Mouse (Mus musculus): Measurements from ENCODE around the gene Slc16a13. TPM values are rescaled to one million over a fixed set of nuclear protein-coding genes. Genes with fewer than 3 reads are reported as not detected.

Gene Slc16a13
- polyA plus RNA-seq, 1 experiment from 2014 or later, result 15.7 TPM

DNA sequence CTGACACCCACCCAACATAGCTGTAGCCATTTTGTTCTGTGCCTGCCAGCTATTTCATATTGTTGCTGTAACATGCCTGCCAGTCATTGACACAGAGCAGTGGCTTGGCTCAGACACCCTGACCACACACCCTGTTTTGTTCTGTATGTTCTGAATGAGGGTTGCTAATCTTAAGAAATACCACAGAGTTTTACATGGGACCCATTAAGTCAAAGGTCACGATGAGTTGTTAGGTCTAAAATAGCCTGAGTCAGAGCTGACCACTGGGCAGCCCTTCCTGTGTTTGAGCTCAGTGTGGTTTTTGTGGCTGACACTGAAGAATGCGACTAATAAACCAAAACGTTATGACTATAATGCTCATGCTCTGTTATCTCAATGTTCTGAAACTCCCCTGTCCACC lies 22.5 kb downstream of the Slc16a13 start:
- no peaks in the 10 kb centered on the region for H3K27me3 ChIP-seq (ENCODE audit: insufficient read depth, poor library complexity, severe bottlenecking)
- H3K9me3 ChIP-seq, result no peaks in the 10 kb centered on the region
- WGBS, result 91% methylated on average over 3 of the region's 3 CpGs
- H3K27ac ChIP-seq, result no peak overlapping the region
- H3K4me1 ChIP-seq (replicated peaks), result peaks cover 12% of the 10 kb centered on the region; the same call in 1 of the 2 replicates
- H3K36me3 ChIP-seq, result no peaks in the 10 kb centered on the region
- no peak for DNase-seq (ENCODE audit: low spot score)
- no peak overlapping the region for H3K4me3 ChIP-seq

DNA sequence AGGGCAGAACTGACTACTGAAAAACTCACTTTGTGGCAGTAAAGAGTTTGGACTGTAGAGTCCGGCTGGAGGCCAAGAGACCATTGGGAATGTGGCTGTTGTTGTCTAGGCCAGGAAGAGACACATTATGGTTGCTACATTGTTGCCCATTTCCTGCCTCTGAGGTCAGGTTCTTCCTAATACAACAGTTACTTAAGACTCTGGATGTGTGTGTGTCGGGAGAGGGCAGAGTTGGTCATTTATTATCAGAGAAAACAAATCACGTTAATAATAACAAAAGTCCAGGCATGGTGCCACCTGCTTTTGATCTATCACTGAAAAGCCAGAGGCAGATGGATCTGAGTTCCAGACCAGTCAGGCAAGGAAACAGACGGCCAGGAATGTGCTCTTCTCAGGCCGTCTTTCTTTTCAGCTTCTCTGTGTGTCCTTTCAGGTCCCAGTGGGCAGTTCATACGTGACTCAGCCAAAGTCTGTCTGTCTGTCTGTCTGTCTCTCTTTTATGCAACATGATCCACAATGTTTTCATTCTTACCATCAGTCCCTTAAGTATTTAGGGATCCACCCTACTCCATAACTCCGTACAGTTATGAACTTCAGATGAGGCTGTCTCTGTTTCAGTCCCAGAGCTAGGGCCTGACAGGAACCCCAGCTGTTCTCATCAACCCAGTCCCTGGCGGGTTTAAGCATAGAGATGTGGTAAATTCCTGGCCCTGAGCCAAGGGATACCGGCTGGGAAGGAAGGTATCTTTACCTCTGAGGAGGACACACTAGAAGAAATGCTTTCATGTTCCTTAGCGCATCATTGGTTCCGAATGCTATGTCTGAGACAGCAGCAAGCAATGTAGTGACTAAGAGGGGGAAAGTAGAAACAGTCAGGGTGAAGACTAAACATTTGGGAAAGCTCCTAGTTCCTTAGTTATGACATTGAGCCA lies 27.2 kb downstream of the Slc16a13 start:
- H3K4me1 ChIP-seq (replicated peaks), result no peaks in the 10 kb centered on the region
- no peak overlapping the region for H3K4me3 ChIP-seq
- H3K27ac ChIP-seq, result no peak overlapping the region
- H3K9me3 ChIP-seq, result no peaks in the 10 kb centered on the region
- no peaks in the 10 kb centered on the region for H3K36me3 ChIP-seq
- WGBS, result 63% methylated on average over 11 of the region's 11 CpGs
- H3K27me3 ChIP-seq (ENCODE audit: insufficient read depth, poor library complexity, severe bottlenecking), result no peaks in the 10 kb centered on the region
- no peak for DNase-seq (ENCODE audit: low spot score)

DNA sequence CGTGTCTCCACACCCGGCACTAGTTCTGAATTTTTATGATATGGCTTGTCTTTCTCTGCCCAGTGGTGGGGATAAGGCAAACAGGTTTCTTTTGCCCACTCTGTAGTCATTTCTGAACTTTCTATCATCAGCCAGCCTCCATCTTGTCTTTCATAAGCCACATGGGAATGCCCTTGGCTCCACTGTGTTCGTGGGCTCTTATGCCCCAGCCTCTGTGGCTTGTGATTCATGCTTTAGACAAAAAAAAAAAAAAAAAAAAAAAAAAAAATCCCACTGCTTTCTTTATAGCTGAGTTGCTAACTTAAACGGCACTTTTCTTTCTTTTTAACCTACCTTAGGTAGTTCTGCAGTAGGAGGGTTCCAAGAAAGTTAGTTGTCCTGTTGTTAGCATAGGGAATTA lies 28.7 kb downstream of the Slc16a13 start:
- Histone ChIP-seq H3K4me1 (replicated peaks) (no peaks in the 10 kb centered on the region), H3K36me3 (no peaks in the 10 kb centered on the region), H3K27me3 (ENCODE audit: insufficient read depth, poor library complexity, severe bottlenecking) (no peaks in the 10 kb centered on the region), H3K9me3 (no peaks in the 10 kb centered on the region), H3K27ac (no peak overlapping the region), H3K4me3 (no peak overlapping the region)
- WGBS, result 85% methylated on average over 4 of the region's 4 CpGs
- no peak for DNase-seq (ENCODE audit: low spot score)

GRCm38 (mm10) chr11:70191188-70191587 lies 29.7 kb downstream of the Slc16a13 start:
- H3K36me3 ChIP-seq, result no peaks in the 10 kb centered on the region
- WGBS, result 84% methylated on average over 6 of the region's 6 CpGs
- no peak for DNase-seq (ENCODE audit: low spot score)

GRCm38 (mm10) chr11:70189319-70190134 lies 31.3 kb downstream of the Slc16a13 start:
- Histone ChIP-seq H3K9me3 (no peaks in the 10 kb centered on the region), H3K36me3 (no peaks in the 10 kb centered on the region), H3K4me3 (no peak overlapping the region), H3K4me1 (replicated peaks) (no peaks in the 10 kb centered on the region), H3K27me3 (ENCODE audit: insufficient read depth, poor library complexity, severe bottlenecking) (no peaks in the 10 kb centered on the region), H3K27ac (no peak overlapping the region)
- no peak for DNase-seq (ENCODE audit: low spot score)
- WGBS, result 88% methylated on average over 28 of the region's 28 CpGs

More at GRCm38 (mm10) chr11:70191188-70191587, 29.7 kb downstream of the Slc16a13 start:
- no peaks in the 10 kb centered on the region for H3K9me3 ChIP-seq
- H3K4me3 ChIP-seq, result no peak overlapping the region
- no peaks in the 10 kb centered on the region for H3K4me1 ChIP-seq (replicated peaks)
- H3K27ac ChIP-seq, result no peak overlapping the region
- H3K27me3 ChIP-seq (ENCODE audit: insufficient read depth, poor library complexity, severe bottlenecking), result no peaks in the 10 kb centered on the region

DNA sequence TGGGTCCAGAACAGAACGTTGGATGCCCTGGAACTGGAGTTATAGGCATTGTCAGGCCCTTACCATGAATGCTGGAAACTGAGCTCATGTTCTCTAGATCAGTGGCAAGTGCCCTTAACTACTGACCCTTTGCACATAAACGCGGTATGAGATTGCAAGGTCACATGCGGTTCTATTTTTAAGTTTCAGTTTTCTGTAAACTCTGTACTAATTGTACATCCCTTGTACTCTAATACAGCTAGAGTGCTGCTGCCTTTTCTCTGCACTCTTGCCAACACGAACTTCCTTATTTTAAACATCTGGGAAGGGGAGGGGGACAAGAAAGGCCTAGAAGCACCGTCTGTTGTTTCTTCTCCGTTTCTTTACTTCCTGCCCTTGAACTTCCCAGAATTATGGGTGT lies 35.7 kb downstream of the Slc16a13 start:
- no peaks in the 10 kb centered on the region for H3K9me3 ChIP-seq
- WGBS, result 85% methylated on average over 7 of the region's 7 CpGs
- H3K27ac ChIP-seq, result no peak overlapping the region
- DNase-seq (ENCODE audit: low spot score), result no peak
- no peak overlapping the region for H3K4me3 ChIP-seq
- H3K27me3 ChIP-seq (ENCODE audit: insufficient read depth, poor library complexity, severe bottlenecking), result no peaks in the 10 kb centered on the region
- H3K4me1 ChIP-seq (replicated peaks), result no peaks in the 10 kb centered on the region
- H3K36me3 ChIP-seq, result no peaks in the 10 kb centered on the region

GRCm38 (mm10) chr11:70180496-70180895 lies 40.4 kb downstream of the Slc16a13 start:
- H3K27me3 ChIP-seq (ENCODE audit: insufficient read depth, poor library complexity, severe bottlenecking), result no peaks in the 10 kb centered on the region
- no peaks in the 10 kb centered on the region for H3K36me3 ChIP-seq
- no peak overlapping the region for H3K27ac ChIP-seq
- WGBS, result 95% methylated on average over 4 of the region's 4 CpGs
- no peak for DNase-seq (ENCODE audit: low spot score)
- no peaks in the 10 kb centered on the region for H3K4me1 ChIP-seq (replicated peaks)
- H3K4me3 ChIP-seq, result no peak overlapping the region
- H3K9me3 ChIP-seq, result peaks cover 2% of the 10 kb centered on the region; the same call in 1 of the 2 replicates

- peaks cover 2% of the 10 kb centered on the region; the same call in 1 of the 2 replicates for H3K9me3 ChIP-seq
- no peaks in the 10 kb centered on the region for H3K4me1 ChIP-seq (replicated peaks)
- no peak overlapping the region for H3K4me3 ChIP-seq
- no peak overlapping the region for H3K27ac ChIP-seq
- no peaks in the 10 kb centered on the region for H3K27me3 ChIP-seq (ENCODE audit: insufficient read depth, poor library complexity, severe bottlenecking)
- no peaks in the 10 kb centered on the region for H3K36me3 ChIP-seq
- no peak for DNase-seq (ENCODE audit: low spot score)
- 43% methylated on average over 14 of the region's 14 CpGs for WGBS
Observed at GRCm38 (mm10) chr11:70179401-70179800, 41.5 kb downstream of the Slc16a13 start.

DNA sequence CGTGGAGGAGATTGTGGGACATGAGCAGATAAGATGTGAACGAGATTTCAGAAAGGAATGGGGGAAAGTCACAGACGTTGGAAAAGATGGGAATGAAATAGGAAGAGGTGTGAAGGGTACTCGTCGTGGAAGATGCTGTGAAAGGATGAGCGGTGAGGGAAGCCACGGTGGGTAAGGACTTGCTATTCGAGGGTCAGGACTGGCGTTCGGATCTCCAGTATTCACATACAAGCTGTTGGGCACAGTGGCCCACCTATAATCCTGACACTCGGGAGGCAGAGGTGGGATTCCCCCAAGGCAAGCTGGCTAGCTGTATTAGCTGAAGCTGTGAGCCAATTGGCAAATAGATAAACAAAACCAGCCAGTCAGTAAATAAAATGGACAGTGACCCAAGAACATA lies 42.1 kb downstream of the Slc16a13 start:
- WGBS, result 84% methylated on average over 11 of the region's 11 CpGs
- Histone ChIP-seq H3K27me3 (ENCODE audit: insufficient read depth, poor library complexity, severe bottlenecking) (no peaks in the 10 kb centered on the region), H3K9me3 (peaks cover 2% of the 10 kb centered on the region; the same call in 1 of the 2 replicates), H3K4me1 (replicated peaks) (no peaks in the 10 kb centered on the region), H3K36me3 (no peaks in the 10 kb centered on the region), H3K4me3 (no peak overlapping the region), H3K27ac (no peak overlapping the region)
- no peak for DNase-seq (ENCODE audit: low spot score)

GRCm38 (mm10) chr11:70178311-70178710 lies 42.6 kb downstream of the Slc16a13 start:
- DNase-seq (ENCODE audit: low spot score), result no peak
- H3K27me3 ChIP-seq (ENCODE audit: insufficient read depth, poor library complexity, severe bottlenecking), result no peaks in the 10 kb centered on the region
- no peaks in the 10 kb centered on the region for H3K4me1 ChIP-seq (replicated peaks)
- no peak overlapping the region for H3K27ac ChIP-seq
- no peaks in the 10 kb centered on the region for H3K36me3 ChIP-seq
- 89% methylated on average over 11 of the region's 11 CpGs for WGBS
- H3K4me3 ChIP-seq, result no peak overlapping the region
- H3K9me3 ChIP-seq, result peaks cover 2% of the 10 kb centered on the region; the same call in 1 of the 2 replicates

DNA sequence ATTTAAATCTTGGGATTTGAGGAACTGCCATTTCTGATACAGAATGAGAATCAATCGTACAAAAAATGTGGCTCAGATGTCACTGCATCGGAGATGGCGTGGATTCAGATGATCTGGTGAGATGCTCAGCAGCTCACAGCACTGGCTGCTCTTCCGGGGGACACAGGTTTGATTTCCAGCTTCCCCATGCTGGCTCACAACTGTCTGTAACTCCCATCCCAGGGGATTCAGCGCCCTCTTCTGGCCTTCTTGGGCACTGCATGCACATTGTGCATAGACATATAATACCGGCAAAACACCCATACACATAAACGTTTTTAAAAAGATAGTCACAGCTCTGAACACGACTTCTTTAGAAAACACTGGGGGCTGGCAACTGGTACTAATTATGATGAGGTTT lies 43.2 kb downstream of the Slc16a13 start:
- no peaks in the 10 kb centered on the region for H3K4me1 ChIP-seq (replicated peaks)
- no peak overlapping the region for H3K27ac ChIP-seq
- DNase-seq (ENCODE audit: low spot score), result no peak
- no peaks in the 10 kb centered on the region for H3K36me3 ChIP-seq
- H3K27me3 ChIP-seq (ENCODE audit: insufficient read depth, poor library complexity, severe bottlenecking), result no peaks in the 10 kb centered on the region
- peaks cover 2% of the 10 kb centered on the region; the same call in 1 of the 2 replicates for H3K9me3 ChIP-seq
- 74% methylated on average over 8 of the region's 8 CpGs for WGBS
- no peak overlapping the region for H3K4me3 ChIP-seq

DNA sequence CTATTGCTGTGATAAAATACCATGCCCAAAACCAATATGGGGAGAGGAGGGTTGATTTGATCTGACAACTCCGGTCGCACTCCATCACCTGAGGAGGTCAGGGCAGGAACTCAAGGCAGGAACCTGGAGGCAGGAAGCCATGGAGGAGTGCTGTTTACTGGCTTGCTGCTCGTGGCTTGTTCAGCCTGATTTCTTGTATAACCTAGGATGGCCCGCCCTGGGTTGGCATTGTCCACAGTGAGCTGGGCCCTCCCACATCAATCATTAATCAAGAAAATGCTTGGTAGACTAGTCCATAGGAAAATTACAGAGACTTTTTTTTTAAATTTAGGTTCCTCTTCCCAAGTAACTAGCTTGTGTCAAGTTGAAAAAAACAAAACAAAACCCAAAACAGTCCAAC lies 46.4 kb downstream of the Slc16a13 start:
- Histone ChIP-seq H3K9me3 (peaks cover 2% of the 10 kb centered on the region; the same call in 1 of the 2 replicates), H3K27me3 (ENCODE audit: insufficient read depth, poor library complexity, severe bottlenecking) (no peaks in the 10 kb centered on the region), H3K4me3 (no peak overlapping the region), H3K4me1 (replicated peaks) (no peaks in the 10 kb centered on the region), H3K27ac (no peak overlapping the region), H3K36me3 (no peaks in the 10 kb centered on the region)
- no peak for DNase-seq (ENCODE audit: low spot score)
- WGBS, result 86% methylated on average over 4 of the region's 4 CpGs

DNA sequence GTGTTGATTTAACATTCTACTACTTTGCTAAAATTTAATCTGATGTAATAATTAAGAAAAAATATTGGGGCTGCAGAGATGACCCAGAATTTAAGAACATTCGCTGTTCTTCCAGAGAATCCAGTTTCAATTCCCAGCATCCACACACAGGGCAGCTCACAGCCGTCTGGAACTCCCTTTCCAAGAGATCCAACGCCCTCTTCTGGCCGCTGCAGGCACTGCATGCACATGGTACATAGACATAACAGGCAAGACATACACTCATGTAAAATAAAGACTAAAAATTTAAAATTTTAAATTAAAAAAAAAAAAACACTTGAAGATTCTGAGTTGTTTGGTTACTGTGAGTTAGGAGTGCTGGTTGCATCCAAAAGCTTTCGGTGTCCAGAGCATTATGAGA lies 48.6 kb downstream of the Slc16a13 start:
- Histone ChIP-seq H3K27me3 (ENCODE audit: insufficient read depth, poor library complexity, severe bottlenecking) (no peaks in the 10 kb centered on the region), H3K4me1 (replicated peaks) (peaks cover 8% of the 10 kb centered on the region; the same call in 1 of the 2 replicates), H3K9me3 (peaks cover 2% of the 10 kb centered on the region; the same call in 1 of the 2 replicates), H3K27ac (no peak overlapping the region), H3K4me3 (no peak overlapping the region), H3K36me3 (no peaks in the 10 kb centered on the region)
- no peak for DNase-seq (ENCODE audit: low spot score)
- 59% methylated on average over 5 of the region's 5 CpGs for WGBS
